Mouse (Mus musculus) Patski (cell line): ENCODE measurements at regions not wholly inside any gene's neighbourhood (a gene's known extent, or its start where the extent isn't known, plus 50 kb on each side); places are given as distances from the start of the nearest gene placed in this dataset.
A peak's percentile ranks its signal among the peaks of the same experiment; 100 is the strongest.

Experiments used
- ATAC-seq: fragments of 100-300 bp; one replicate; pipeline ENCODE4 v1.8.0; 2021
- CTCF ChIA-PET: fragments of 350-600 bp; sonication (Branson Sonifier 250); formaldehyde crosslinking; loops from one replicate; lab custom pipeline; 2022; ENCODE audit warnings: inconsistent platforms; lab: Charles Lee
- POLR2A ChIA-PET: fragments of 350-600 bp; sonication (Branson Sonifier 250); formaldehyde crosslinking; loops from one replicate; lab custom pipeline; 2022; ENCODE audit warnings: antibody characterized with exemption, inconsistent platforms; lab: Charles Lee
- DNase-seq: peaks from one replicate; pipeline ENCODE4 v3.0.0-alpha.2; 2011; ENCODE audit warnings: low read depth, low spot score
- H3K27me3 ChIP-seq: fragments of 371-371 bp; one replicate; pipeline ENCODE4 v1.5.1; 2021
- CTCF ChIP-seq: fragments of 100-300 bp; IDR thresholded peaks from one replicate; pipeline ENCODE4 v1.5.1; 2021
- in situ Hi-C: fragments of 300-500 bp; cut with MboI; formaldehyde crosslinking; loops from 3 replicates; pipeline ENCODE4 v1.11.1; 2018; ENCODE audit warnings: low pct_unique_long_range_greater_than_20kb, mixed read lengths

DNA sequence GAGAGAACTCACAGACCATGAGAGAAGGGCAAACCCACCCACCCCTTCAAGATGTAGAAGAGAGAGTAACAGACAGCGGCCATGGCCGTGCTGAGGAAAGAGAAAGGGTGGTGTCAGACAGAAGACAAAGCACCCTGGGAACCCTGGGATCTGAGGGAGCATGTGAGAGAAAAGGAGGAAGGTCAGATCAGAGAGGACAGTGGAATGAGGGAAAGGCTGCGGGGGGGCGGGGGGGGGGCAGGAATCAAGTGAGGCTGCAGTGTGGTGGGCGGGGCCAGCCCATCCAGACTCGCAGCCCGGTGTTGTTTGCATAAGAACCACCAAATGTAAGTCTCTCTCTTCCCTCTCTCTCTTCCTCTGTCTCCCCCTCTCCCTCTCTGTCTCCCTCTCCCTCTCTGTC, 367.4 kb downstream of the Lmx1a start:
- in situ Hi-C loops = no loop called here

DNA sequence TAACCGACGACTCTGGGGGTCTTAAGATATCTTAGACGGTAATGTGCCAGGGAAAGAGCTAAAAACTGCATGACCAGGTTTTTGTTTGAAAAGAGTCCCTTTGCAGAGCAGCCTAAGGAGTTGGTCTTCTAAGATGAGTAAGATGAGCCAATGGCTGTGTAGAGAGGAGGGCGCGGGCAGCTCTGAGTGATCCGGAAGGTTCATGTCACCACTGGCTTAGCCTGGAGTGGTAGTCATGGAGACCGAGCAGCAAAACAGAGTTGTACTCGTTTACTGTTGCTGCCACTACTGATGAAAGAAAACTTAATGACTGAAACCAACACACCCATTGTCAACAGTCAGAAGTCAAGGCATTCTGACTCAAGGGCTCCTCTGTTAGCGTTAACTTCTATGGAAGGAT, 368.4 kb downstream of the Lmx1a start:
- ATAC-seq (no peak), DNase-seq (no peak)
- CTCF ChIA-PET = interaction anchor here (1.0 kb wide), 1 partner anchor 10 kb away, joined by 3 read pairs; no protein-coding TSS in a partner anchor
- in situ Hi-C loops = no loop called here
- peaks cover 15% of the 10 kb centered on the region for H3K27me3 ChIP-seq
- POLR2A ChIA-PET = no interaction called here
- TF ChIP-seq CTCF = no peak

More for the DNA sequence above, 367.4 kb downstream of the Lmx1a start:
- no peak for DNase-seq
- peaks cover 13% of the 10 kb centered on the region for H3K27me3 ChIP-seq
- POLR2A ChIA-PET = no interaction called here
- ATAC-seq = no peak
- CTCF ChIA-PET = interaction anchor here (1.0 kb wide), 1 partner anchor 9 kb away, joined by 3 read pairs; no protein-coding TSS in a partner anchor
- no peak for TF ChIP-seq CTCF

DNA sequence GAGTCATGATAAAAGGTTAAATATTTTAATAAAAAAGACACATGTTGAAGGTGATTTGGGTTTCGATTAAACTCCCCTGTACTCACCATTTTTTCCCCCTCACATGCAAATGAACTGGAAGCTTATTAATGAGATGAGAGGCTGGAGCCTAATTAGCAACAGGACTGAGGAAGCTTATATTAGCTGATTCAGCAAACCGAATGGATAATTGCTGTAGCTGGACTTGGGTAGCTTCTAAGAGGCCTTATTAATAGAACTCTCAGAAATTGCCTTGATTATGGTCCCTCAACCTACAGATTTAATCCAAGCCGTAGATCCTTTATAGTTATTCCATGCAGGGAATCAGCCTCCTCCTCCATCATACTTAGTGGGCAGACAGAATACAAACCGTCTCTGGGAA, 369.7 kb downstream of the Lmx1a start:
- in situ Hi-C loops = no loop called here
- H3K27me3 ChIP-seq = peaks cover 19% of the 10 kb centered on the region
- TF ChIP-seq CTCF = no peak
- ATAC-seq (no peak), DNase-seq (no peak)
- ChIA-PET POLR2A (no interaction called here), CTCF (no interaction called here)

DNA sequence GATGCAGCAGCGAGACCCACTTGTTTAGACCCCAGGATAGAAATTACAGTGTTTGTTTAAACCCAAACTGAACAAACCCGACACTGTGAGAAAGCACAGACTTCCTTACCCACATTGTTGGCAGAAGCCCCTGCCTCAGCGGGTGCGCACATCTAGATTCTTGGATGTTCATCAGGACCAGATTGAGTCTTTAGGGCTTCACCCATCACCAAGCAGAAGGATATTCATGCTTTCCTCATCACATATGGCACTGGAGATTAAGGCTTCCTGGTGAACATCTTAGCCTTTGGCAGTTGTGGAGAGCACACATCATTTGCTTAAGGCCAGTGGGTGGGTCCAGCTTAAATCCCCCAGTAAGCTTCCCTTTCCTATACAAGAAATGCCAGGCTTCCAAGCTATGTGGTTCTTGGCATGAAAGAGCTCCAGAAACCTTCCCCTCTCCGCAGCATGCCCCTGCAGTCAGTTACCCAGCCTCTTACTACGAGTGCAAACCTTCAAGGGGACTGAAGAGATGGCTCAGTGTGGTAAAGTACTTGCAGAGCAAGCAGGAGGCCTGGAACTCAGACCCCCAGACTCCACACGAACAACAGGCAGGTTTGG, 367.9 kb downstream of the Pbx1 start:
- POLR2A ChIA-PET = no interaction called here
- DNase-seq (no peak), ATAC-seq (no peak)
- H3K27me3 ChIP-seq = peaks cover 21% of the 10 kb centered on the region
- TF ChIP-seq CTCF = no peak
- CTCF ChIA-PET = no interaction called here
- in situ Hi-C loops = no loop called here

DNA sequence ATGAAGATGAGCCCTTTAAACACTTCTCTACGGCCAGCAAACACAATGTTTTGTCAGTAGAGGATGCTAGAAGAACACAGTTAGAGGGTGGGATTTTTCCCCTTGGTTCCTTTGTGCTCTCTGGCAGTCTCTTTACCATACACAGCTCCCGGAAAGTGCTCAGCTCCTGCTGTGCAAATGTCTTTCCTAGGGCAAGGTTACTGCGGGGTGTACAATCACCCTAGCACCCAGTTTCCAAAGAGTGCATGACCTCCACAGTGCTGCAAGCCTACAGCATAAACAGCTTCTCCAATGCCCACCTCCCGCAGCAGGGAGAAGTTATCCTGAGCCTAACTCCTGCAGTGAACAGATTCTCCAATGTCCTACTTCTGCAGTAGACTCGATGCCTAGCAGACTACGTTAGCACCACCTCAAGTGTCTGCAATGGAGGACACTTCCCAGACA, 366.4 kb downstream of the Pbx1 start:
- peak; percentile 24 for TF ChIP-seq CTCF
- CTCF ChIA-PET = interaction anchor here (1.0 kb wide), 1 partner anchor 44 kb away, joined by 3 read pairs; no protein-coding TSS in a partner anchor
- H3K27me3 ChIP-seq = peaks cover 15% of the 10 kb centered on the region
- in situ Hi-C loops = no loop called here
- DNase-seq = no peak
- POLR2A ChIA-PET = no interaction called here
- no peak for ATAC-seq

DNA sequence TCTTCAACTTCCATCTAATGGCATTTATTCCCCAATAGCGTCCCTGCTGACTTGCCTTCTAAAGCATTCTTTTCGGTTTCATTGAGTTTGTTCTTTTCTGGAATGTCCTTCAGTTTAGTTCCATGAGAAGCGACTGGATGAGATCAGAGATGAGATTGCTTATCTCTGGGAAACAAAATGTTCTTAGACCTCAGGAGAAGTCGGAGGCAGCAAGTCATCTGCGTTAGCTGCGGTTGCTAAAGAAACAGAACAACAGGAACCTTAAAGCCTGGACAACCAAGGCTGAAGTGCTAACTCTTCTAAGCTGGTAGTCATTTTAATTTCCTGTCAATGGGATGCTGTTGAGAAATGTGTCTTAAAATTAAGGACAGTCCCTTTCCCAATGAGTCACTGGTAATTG, 365.3 kb downstream of the Pbx1 start:
- in situ Hi-C loops = no loop called here
- TF ChIP-seq CTCF = no peak
- ATAC-seq (no peak), DNase-seq (no peak)
- POLR2A ChIA-PET = interaction anchor here (0.5 kb wide), 1 partner anchor 303 kb away, joined by 3 read pairs; no protein-coding TSS in a partner anchor
- H3K27me3 ChIP-seq = peaks cover 15% of the 10 kb centered on the region
- CTCF ChIA-PET = no interaction called here

DNA sequence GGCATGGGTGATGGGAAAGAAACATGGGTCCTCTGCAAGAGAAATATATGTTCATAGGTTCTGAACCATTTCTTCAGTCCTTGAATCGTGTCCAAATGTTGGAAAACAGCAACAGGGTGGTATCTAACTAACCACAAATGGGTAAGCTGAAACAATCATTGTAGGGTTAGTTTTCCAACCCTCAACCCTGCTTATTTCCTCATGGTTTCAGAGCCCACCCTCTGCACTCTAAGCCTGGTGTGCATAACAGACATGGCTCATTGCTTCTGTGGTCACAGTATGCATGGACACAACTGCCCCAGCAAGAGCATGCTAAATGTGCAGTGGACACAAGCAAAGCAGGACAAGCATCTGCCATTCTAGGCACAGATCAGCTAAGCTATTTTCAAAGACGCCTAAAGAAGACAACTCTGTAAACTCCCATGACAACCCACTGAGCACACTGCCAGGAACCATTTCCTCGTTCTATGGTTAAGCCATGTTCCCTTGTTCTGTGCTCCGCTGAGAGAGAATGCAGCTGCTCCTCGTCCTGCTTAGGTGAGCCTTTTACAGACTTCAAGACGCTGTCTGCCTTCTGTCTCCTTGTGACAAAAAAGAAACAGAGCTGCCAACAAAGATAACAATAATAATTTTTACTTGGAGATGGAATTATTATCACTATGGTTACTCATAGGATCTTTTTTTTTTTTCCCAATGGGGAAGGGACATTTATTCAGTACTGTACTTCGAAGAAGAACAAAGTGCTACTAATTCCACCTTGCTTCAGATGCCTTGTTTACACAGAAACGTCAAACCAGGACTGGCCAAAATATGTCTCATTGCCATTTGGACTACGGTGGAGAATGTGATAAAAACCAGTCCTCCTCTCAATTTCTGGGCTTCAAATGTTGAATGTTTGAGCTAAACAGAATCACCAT, 363.8 kb downstream of the Pbx1 start:
- ATAC-seq (no peak), DNase-seq (no peak)
- in situ Hi-C loops = no loop called here
- CTCF ChIA-PET = no interaction called here
- no peak for TF ChIP-seq CTCF
- POLR2A ChIA-PET = no interaction called here
- H3K27me3 ChIP-seq = peaks cover 9% of the 10 kb centered on the region

DNA sequence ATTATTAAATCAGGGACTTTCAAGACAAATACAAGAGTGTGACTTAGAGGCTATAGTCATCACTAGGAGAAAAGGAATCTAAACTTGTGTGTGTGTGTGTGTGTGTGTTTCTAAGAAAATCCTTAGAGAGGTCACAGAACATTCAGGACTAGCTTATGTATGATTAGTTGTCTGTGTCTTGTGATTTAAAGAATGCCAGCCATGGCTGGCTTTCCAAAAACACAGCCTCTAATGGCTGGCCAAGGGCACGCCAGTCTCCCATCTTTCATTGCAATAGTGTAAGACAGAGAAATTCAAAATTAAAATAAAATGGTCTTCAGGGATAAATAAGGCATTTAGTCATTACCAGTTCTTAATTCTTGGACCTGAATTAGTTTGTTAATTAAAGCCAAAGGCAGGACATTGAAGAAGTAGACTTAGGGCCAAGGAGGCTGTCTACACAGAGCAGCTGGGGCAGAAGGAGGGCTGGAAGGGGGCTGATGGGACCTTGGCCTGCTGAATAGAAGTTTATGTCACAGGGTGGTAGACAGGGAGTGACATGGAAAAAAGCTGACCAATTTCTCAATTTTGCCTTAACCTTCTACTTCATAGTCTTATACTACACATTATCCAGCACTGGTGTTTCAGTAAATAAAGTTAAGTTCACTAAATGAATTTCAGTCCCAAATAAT, 363.0 kb downstream of the Pbx1 start:
- peaks cover 11% of the 10 kb centered on the region for H3K27me3 ChIP-seq
- no peak for TF ChIP-seq CTCF
- ATAC-seq (no peak), DNase-seq (no peak)
- CTCF ChIA-PET = no interaction called here
- in situ Hi-C loops = no loop called here
- POLR2A ChIA-PET = no interaction called here
